Mouse (Mus musculus): ENCODE results near the gene Ddah2.

Gene Ddah2

DNA sequence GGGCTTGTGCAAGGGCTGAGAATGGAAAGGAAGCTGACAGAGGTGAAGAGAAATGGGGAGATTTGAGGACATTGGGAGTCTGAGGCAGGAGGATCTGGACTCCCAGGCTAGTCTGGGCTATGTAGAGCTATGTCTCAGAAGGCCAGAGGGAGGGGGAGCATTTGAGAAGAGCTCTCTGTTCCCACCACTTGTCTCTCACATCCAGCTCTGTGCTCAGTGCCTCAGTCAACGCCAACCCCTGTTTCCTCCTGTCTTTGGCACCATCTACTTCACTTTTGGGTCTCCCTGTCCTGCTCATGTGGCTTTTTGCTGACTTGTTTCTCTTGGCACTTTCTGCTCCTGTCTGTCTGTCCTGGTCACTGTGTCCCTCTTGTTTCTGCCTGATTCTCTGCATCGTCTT lies 18.4 kb downstream of the Ddah2 start:
- no peak for DNase-seq (ENCODE audit: inconsistent ontology term)

- peak; percentile 72 for DNase-seq (ENCODE audit: inconsistent ontology term)
Observed at GRCm38 (mm10) chr17:35077786-35078233, 19.0 kb downstream of the Ddah2 start, which contains the start of gene Ly6g6d. Gene Ly6g6d, minus strand, starts transcription at chr17:35078065.

- no peak for DNase-seq (ENCODE audit: inconsistent ontology term)
Observed at GRCm38 (mm10) chr17:35079778-35080177, 20.9 kb downstream of the Ddah2 start.

DNA sequence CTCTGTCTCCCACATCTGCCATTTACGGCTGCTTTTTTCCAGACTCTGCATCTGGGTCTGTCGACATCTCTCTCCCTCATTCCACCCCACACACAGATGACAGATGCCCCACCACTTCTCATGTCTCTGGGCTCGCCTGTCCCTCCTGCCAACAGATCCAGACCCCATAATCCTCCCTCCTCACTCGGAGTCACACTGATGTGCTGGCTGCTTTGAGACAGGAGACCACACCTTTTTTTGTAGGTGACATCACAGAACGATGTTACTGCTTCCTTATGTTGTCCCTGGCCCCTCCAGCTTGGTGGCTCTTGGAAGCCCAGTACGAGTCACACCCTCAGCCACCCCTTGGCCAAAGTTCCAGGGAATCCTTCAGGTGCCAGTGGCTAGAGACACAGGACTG lies 21.4 kb downstream of the Ddah2 start:
- no peak for DNase-seq (ENCODE audit: inconsistent ontology term)

DNA sequence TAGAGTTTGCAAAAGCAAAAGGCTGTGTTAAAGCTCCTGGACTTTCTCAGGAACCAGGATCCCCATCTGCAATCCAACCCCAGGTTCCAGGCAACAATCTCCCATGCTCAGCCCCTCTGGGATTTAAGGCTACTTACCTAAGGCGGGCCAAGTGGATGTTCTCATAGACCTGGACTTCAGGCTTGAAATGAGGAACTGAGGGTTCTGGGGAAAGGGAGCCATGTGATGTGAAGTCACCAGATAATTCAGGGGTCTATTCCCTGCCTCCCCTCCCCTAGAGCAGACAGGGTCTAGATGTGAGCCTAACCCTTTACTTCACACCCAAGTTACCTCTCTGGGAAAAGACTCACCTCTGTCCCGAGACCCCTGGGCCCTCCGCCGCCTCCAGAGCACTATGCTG lies 21.9 kb downstream of the Ddah2 start:
- no peak for DNase-seq (ENCODE audit: inconsistent ontology term)

DNA sequence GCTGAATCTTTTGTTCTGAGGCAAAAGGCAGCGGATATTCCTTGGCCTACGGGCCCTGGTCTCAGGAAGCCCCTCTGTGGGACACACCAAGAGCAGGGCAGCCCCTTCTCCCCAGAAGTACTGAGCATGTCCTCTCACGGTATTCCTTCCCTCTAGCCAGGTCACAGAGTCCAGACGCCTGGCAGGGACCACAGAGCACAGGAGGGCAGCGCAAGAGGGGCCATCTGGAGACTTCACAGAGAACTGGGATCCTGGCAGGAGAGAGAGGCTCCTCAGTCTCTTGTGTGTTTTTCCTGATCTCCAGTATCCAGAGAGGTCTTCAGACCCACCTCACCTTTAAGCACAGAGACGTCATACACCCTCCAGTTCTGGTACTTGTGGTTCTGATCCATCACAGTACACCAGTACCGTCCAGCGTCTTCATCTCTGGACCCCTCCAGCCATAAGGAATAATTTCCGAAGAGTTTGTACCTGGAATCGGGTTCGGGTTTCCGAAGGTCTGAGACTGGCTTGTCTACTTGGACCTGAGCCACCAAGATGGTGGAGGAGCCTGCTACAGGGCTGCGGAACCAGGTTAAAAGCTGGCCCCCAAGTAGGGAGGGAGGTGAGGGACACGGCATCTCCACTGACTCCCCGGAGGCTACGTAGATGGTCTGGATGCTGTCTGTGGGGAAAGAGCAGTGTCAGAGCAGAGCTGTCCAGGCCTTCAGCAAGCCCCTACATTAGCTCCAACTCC lies 24.2 kb downstream of the Ddah2 start:
- no peak for DNase-seq (ENCODE audit: inconsistent ontology term)

- no peak for DNase-seq (ENCODE audit: inconsistent ontology term)
Observed at GRCm38 (mm10) chr17:35083929-35084497, 25.2 kb downstream of the Ddah2 start.

DNA sequence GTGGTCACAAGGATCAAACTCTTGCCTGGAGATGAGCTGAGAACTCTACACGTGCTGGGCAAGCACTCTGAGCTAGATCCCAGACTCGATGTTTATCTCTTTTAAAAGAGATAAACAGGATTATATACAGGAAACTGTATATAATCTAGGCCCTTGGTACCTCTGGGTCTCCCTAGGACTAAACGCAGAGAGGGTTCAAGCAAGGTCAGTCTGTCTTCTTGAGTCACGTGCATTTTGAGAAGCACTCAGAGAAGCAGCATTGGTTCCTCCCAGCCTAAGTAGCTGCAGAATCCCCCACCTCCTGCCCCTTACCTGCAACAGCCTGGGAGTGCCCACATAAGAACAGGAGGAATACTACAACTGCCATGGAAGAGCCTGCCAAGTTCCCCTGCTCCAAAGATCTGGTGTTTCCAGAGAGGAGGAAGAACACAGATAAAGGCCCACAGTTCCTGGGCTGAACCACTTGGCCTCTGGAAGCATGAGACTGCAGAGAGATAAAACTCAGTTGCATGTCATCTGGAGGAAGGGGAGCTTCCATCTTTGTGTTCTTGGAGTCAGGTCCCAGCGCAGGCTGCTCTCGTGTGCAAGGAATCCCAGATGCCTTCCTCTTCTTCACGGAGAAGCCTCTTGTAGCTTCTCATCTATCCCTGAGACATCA lies 26.5 kb downstream of the Ddah2 start, which contains the start of gene Ly6g6f:
Ly6g6f (minus strand) TSS at position 403 of the 658 bp plus-strand sequence.
- DNase-seq (ENCODE audit: inconsistent ontology term), result no peak

- DNase-seq (ENCODE audit: inconsistent ontology term), result no peak
Observed at GRCm38 (mm10) chr17:35088151-35088550, 29.3 kb downstream of the Ddah2 start.

- DNase-seq (ENCODE audit: inconsistent ontology term), result peak; percentile 96
Observed at GRCm38 (mm10) chr17:35088825-35089644, 30.2 kb downstream of the Ddah2 start, which contains the start of gene Abhd16a. Gene Abhd16a, plus strand, starts transcription at chr17:35089263.

- peak; percentile 40 for DNase-seq (ENCODE audit: inconsistent ontology term)
Observed at GRCm38 (mm10) chr17:35090166-35090932, 31.5 kb downstream of the Ddah2 start.

GRCm38 (mm10) chr17:35092403-35093198 lies 33.8 kb downstream of the Ddah2 start:
- DNase-seq (ENCODE audit: inconsistent ontology term), result no peak

GRCm38 (mm10) chr17:35094475-35095365 lies 35.9 kb downstream of the Ddah2 start:
- no peak for DNase-seq (ENCODE audit: inconsistent ontology term)

DNA sequence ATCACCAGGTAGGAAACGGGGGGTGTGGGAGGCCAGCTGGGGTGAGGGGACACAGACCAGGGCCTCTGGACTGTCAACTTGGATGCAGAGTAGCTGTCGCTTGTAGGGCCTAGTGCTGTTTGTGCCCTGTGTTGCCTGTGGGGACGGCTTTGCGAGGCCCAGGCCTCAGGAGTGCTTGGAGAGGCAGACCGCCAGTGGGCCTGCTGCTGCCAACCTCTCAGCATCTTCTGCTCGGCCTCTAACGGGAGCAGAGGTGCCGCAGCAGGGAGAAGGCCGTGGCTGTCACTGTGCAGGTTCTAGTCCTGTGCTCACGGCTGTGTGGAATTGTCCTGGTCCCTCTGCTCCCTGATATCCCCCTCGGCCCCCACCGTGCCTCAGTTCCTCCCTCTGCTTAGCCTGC lies 37.8 kb downstream of the Ddah2 start:
- DNase-seq (ENCODE audit: inconsistent ontology term), result no peak

GRCm38 (mm10) chr17:35097164-35097655 lies 38.4 kb downstream of the Ddah2 start:
- no peak for DNase-seq (ENCODE audit: inconsistent ontology term)

DNA sequence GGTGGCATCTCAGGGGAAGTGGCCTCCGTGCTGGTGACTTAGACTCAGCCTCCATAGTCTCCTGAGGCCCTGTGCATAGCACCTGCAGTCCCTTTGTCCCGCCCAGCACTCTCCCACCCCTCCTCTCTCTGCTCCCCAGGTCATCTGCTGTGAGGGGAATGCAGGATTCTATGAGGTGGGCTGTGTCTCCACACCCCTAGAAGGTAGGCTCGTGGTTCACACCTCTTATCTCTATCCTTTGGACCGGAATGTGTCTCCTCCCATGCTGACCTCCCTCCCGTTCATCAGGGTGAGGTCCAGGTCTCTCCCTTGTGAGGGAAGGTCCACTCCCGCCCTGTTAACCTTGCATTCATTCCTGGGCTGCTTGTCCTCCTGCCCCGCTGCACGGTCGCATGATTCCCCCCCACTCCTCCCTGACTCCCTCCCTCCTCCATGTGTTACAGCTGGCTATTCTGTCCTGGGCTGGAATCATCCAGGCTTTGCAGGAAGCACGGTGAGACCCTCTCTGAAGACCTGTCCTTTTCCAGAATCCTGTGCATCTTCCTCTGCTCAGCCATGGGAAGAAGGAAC lies 41.4 kb downstream of the Ddah2 start:
- DNase-seq (ENCODE audit: inconsistent ontology term), result no peak

GRCm38 (mm10) chr17:35101161-35101560 lies 42.3 kb downstream of the Ddah2 start:
- no peak for DNase-seq (ENCODE audit: inconsistent ontology term)

DNA sequence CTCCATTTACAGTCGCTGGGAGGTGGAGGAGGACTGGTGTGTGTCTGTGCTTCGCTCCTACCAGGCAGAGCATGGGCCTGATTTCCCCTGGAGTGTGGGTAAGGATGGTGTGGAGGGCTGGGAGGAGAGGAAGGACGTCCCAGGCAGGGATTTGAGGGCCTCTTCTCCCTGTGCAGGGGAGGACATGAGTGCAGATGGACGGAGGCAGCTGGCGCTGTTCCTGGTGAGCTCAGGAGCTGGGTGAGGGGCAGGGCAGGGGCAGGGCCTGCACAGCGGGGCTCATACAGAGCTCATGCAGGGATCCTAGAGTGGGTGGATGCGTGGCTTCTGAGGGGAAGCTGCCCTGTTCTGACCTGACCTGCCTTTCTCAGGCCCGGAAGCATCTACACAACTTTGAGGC lies 43.5 kb downstream of the Ddah2 start:
- no peak for DNase-seq (ENCODE audit: inconsistent ontology term)
